Mouse (Mus musculus): ENCODE measurements around the gene Dbh. TPM values are rescaled to one million over a fixed set of nuclear protein-coding genes. Genes with fewer than 3 reads are reported as not detected.

The Dbh gene
- polyA plus RNA-seq, 1 experiment = not detected

DNA sequence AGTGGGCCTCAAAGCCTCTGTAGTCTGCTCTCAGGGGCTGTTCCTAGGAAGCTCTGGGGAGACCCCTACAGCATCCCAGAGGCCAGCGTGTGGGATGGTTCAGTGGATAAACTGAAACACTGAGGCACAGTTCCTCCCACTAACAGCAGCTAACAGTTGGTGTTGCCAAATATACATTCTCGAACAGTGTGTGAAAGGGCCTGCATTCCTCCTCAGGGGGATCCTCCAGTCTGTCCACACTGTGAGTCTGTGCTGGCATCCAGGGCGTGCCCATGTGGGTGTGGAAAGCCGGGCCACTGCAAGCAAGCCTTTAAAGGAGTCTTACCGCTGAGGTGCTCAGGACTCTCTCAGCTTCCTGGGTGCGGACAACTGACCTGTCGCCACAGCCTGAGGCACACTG, 61.5 kb downstream of the Dbh start:
- Histone ChIP-seq H3K36me3 (ENCODE audit: control insufficient read depth, insufficient read depth, low read length) (no peaks in the 10 kb centered on the region), H3K4me3 (ENCODE audit: extremely low read depth, insufficient read depth, insufficient read length) (no peak overlapping the region), H3K4me1 (ENCODE audit: control insufficient read depth, insufficient read depth, insufficient read length) (peaks cover 5% of the 10 kb centered on the region; the same call in 1 of the 2 replicates), H3K27me3 (ENCODE audit: control insufficient read depth, insufficient read depth, low read length) (no peaks in the 10 kb centered on the region), H3K27ac (ENCODE audit: insufficient read depth, low read length) (no peak overlapping the region)
- 87% methylated on average over 7 of the region's 7 CpGs for WGBS
- TF ChIP-seq POLR2A (IDR thresholded peaks at IDR 0.05; ENCODE audit: low read depth, low read length) (no peak), CTCF (IDR thresholded peaks at IDR 0.05; ENCODE audit: extremely low read depth, insufficient read depth, insufficient read length, insufficient replicate concordance) (no peak)
- no peak for DNase-seq (ENCODE audit: low read depth in 1 of 2, low spot score in 2 of 2)

DNA sequence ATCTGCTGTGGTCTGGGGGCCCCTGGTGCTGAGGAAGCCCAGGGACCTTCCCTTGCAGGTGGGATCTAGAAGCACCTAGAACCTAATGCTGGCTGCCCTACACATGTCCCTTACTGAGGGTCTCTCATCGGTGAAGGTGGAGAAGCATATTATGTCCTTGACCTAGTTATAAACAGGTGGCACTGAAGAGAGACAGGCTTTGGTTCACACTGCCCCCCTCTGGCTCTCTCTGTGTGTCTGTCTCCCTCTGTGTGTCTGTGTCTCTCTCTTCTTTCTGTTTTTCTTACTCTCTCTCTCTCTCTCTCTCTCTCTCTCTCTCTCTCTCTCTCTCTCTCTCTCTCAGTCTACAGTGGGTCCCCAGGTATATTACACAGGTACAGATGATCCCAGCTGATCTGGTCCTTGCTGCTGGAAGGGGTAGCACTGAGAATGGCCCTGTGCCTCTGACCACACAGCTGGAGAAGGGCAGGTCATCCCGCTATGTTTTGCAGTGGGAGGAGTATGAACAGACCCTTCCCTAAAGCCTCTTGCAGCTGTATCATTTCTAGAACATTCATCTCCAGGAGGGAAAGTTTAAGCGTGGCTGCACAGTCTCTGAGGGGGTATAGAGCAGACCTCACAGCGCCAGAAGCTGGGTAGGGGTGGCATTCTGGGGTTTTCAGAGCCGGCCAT, 63.9 kb downstream of the Dbh start:
- WGBS = 71% methylated on average over 5 of the region's 5 CpGs
- H3K36me3 ChIP-seq (ENCODE audit: control insufficient read depth, insufficient read depth, low read length) = no peaks in the 10 kb centered on the region
- TF ChIP-seq POLR2A (IDR thresholded peaks at IDR 0.05; ENCODE audit: low read depth, low read length) (no peak), CTCF (IDR thresholded peaks at IDR 0.05; ENCODE audit: extremely low read depth, insufficient read depth, insufficient read length, insufficient replicate concordance) (peak; percentile 17; the same call in 1 of the 2 replicates)

DNA sequence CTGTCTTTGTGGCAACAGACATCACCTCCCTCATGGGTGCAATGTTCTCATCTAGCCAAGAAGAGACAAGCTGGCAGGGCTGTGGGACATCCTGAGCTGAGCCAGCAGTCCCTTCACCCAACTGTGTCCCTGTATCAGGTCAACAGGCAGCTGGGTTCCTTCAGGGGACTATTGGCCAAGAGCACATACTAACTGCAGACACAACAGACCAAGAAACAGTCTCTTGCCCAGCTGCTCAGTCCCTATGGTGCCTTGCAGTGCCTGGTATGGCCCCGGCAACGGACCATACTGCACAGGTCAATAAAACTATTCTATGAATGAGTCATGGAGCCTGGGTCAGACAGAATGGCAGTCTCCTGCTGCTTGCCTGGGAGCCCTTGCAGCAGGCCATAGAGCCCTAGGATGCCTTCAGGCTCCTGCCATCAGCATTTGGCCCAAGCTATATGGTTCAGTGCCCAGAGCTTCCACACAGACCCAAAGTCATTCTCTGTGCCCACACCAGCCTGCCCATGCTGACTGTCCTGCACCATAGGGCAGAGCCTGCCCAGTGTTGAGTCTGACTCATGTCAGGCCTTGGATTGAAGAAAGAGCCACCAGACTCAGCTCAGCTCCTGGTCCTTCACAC, 64.6 kb downstream of the Dbh start:
- H3K4me1 ChIP-seq (ENCODE audit: control insufficient read depth, insufficient read depth, insufficient read length) = peaks cover 20% of the 10 kb centered on the region
- DNase-seq (ENCODE audit: low read depth in 1 of 2, low spot score in 2 of 2) = no peak
- TF ChIP-seq POLR2A (IDR thresholded peaks at IDR 0.05; ENCODE audit: low read depth, low read length) (no peak), CTCF (IDR thresholded peaks at IDR 0.05; ENCODE audit: extremely low read depth, insufficient read depth, insufficient read length, insufficient replicate concordance) (no peak)
- no peak overlapping the region for H3K4me3 ChIP-seq (ENCODE audit: extremely low read depth, insufficient read depth, insufficient read length)
- H3K36me3 ChIP-seq (ENCODE audit: control insufficient read depth, insufficient read depth, low read length) = no peaks in the 10 kb centered on the region
- no peak overlapping the region for H3K27ac ChIP-seq (ENCODE audit: insufficient read depth, low read length)
- H3K27me3 ChIP-seq (ENCODE audit: control insufficient read depth, insufficient read depth, low read length) = no peaks in the 10 kb centered on the region
- 100% methylated on average over 2 of the region's 2 CpGs for WGBS

More for the DNA sequence above, 63.9 kb downstream of the Dbh start:
- peaks cover 20% of the 10 kb centered on the region for H3K4me1 ChIP-seq (ENCODE audit: control insufficient read depth, insufficient read depth, insufficient read length)
- no peaks in the 10 kb centered on the region for H3K27me3 ChIP-seq (ENCODE audit: control insufficient read depth, insufficient read depth, low read length)
- H3K27ac ChIP-seq (ENCODE audit: insufficient read depth, low read length) = no peak overlapping the region
- DNase-seq (ENCODE audit: low read depth in 1 of 2, low spot score in 2 of 2) = no peak
- no peak overlapping the region for H3K4me3 ChIP-seq (ENCODE audit: extremely low read depth, insufficient read depth, insufficient read length)

DNA sequence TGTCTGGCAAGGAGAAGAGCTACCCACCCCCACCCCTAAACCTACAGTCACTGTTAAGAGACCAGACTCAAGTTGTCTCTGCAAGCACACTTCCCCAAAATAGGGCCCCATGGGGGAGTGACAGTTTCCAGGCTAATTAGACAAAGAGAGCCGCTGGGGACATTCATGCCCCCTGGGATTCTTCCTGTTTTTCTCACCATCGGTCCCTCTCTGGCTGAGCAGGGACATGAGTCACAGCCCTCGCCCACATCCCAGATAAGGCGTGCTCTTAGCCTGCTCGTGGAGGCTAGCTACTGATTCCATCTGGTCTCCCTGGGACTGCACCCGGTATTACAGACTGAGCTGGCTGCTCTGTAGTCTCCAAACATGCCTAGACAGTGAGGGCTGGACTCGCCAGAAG, 67.3 kb downstream of the Dbh start:
- no peak overlapping the region for H3K4me3 ChIP-seq (ENCODE audit: extremely low read depth, insufficient read depth, insufficient read length)
- H3K4me1 ChIP-seq (ENCODE audit: control insufficient read depth, insufficient read depth, insufficient read length) = peaks cover 20% of the 10 kb centered on the region
- peak; percentile 29 to 51 for DNase-seq (ENCODE audit: low read depth in 1 of 2, low spot score in 2 of 2)

More for the DNA sequence above, 67.3 kb downstream of the Dbh start:
- no peak overlapping the region for H3K27ac ChIP-seq (ENCODE audit: insufficient read depth, low read length)
- no peaks in the 10 kb centered on the region for H3K36me3 ChIP-seq (ENCODE audit: control insufficient read depth, insufficient read depth, low read length)
- TF ChIP-seq CTCF (IDR thresholded peaks at IDR 0.05; ENCODE audit: extremely low read depth, insufficient read depth, insufficient read length, insufficient replicate concordance) (no peak), POLR2A (IDR thresholded peaks at IDR 0.05; ENCODE audit: low read depth, low read length) (no peak)
- WGBS = 22% methylated on average over 7 of the region's 7 CpGs
- no peaks in the 10 kb centered on the region for H3K27me3 ChIP-seq (ENCODE audit: control insufficient read depth, insufficient read depth, low read length)

Other genes starting within 250 kb of the Dbh start
- 19.1 and 19.6 TPM in 2 replicates for gene Surf2, start 248.9 kb upstream of the Dbh start, polyA plus RNA-seq (2012; rRNA removed)
- gene Surf1, start 248.7 kb upstream of the Dbh start, polyA plus RNA-seq (2012; rRNA removed) = 35.5 and 43.5 TPM in 2 replicates
- 141 and 203 TPM in 2 replicates for gene Surf4, start 231.3 kb upstream of the Dbh start, polyA plus RNA-seq (2012; rRNA removed)
- gene Stkld1, start 231.2 kb upstream of the Dbh start, polyA plus RNA-seq (2012; rRNA removed) = 0.21 and 0.22 TPM in 2 replicates
- gene Rexo4, start 200.8 kb upstream of the Dbh start, polyA plus RNA-seq (2012; rRNA removed) = 19.3 and 22.8 TPM in 2 replicates
- 1.9 and 2.4 TPM in 2 replicates for gene Adamts13, start 191.8 kb upstream of the Dbh start, polyA plus RNA-seq (2012; rRNA removed)
- 29.9 and 31.2 TPM in 2 replicates for gene Cacfd1, start 155.3 kb upstream of the Dbh start, polyA plus RNA-seq (2012; rRNA removed)
- gene Slc2a6, start 137.2 kb upstream of the Dbh start, polyA plus RNA-seq (2012; rRNA removed) = 18.9 and 27.5 TPM in 2 replicates
- gene Mymk, start 93.1 kb upstream of the Dbh start, polyA plus RNA-seq (2012; rRNA removed) = 0.47 and 0.67 TPM in 2 replicates
- 33.6 and 45.1 TPM in 2 replicates for gene Adamtsl2, start 85.9 kb upstream of the Dbh start, polyA plus RNA-seq (2012; rRNA removed)
- not detected in 2 replicates for gene Fam163b, start 22.7 kb upstream of the Dbh start, polyA plus RNA-seq (2012; rRNA removed)
- gene Sardh, start 83.1 kb downstream of the Dbh start, polyA plus RNA-seq (2012; rRNA removed) = 8.8 and 9.4 TPM in 2 replicates

Data from spleen, adult 2 months (tissue).